Mouse (Mus musculus): ENCODE measurements around the gene Trip10. TPM values are rescaled to one million over a fixed set of nuclear protein-coding genes. Genes with fewer than 3 reads are reported as not detected.

Gene Trip10
- polyA plus RNA-seq, 1 experiment from 2014 or later, result 33.4 TPM

GRCm38 (mm10) chr17:57230728-57231125, 18.5 kb upstream of the Trip10 start:
- peaks cover 9% of the 10 kb centered on the region; the same call in 1 of the 2 replicates for H3K36me3 ChIP-seq (ENCODE audit: control insufficient read depth, insufficient read depth, low read length)
- H3K9ac ChIP-seq (replicated peaks; ENCODE audit: low read depth, low read length), result no peak overlapping the region
- H3K4me2 ChIP-seq (replicated peaks; ENCODE audit: low read depth, low read length), result no peak overlapping the region
- no peak overlapping the region for H3K4me3 ChIP-seq (ENCODE audit: low read depth, low read length)
- H3K9me3 ChIP-seq (ENCODE audit: control insufficient read depth, low read depth, low read length), result no peaks in the 10 kb centered on the region
- H3K27me3 ChIP-seq (ENCODE audit: control insufficient read depth, insufficient read depth, low read length), result no peaks in the 10 kb centered on the region
- H3K27ac ChIP-seq (ENCODE audit: low read length), result no peak overlapping the region
- ATAC-seq (ENCODE audit: insufficient number of reproducible peaks, insufficient read depth, low FRiP score, low read depth), result no peak
- H3K4me1 ChIP-seq (ENCODE audit: control insufficient read depth, insufficient read depth, low read length), result no peaks in the 10 kb centered on the region
- 42% methylated on average over 6 of the region's 6 CpGs for WGBS

- no peak overlapping the region for H3K4me3 ChIP-seq (ENCODE audit: low read depth, low read length)
- H3K9me3 ChIP-seq (ENCODE audit: control insufficient read depth, low read depth, low read length), result no peaks in the 10 kb centered on the region
- no peak overlapping the region for H3K9ac ChIP-seq (replicated peaks; ENCODE audit: low read depth, low read length)
- peaks cover 14% of the 10 kb centered on the region; the same call in 1 of the 2 replicates for H3K36me3 ChIP-seq (ENCODE audit: control insufficient read depth, insufficient read depth, low read length)
- no peak overlapping the region for H3K4me2 ChIP-seq (replicated peaks; ENCODE audit: low read depth, low read length)
- H3K27ac ChIP-seq (ENCODE audit: low read length), result no peak overlapping the region
- no peaks in the 10 kb centered on the region for H3K4me1 ChIP-seq (ENCODE audit: control insufficient read depth, insufficient read depth, low read length)
- H3K27me3 ChIP-seq (ENCODE audit: control insufficient read depth, insufficient read depth, low read length), result no peaks in the 10 kb centered on the region
- no peak; the same call in 1 of the 2 replicates for ATAC-seq (ENCODE audit: insufficient number of reproducible peaks, insufficient read depth, low FRiP score, low read depth)
These were observed 17.9 kb upstream of the Trip10 start for GRCm38 (mm10) chr17:57231321-57231771.

GRCm38 (mm10) chr17:57232200-57232599, 17.1 kb upstream of the Trip10 start:
- Histone ChIP-seq H3K36me3 (ENCODE audit: control insufficient read depth, insufficient read depth, low read length) (peaks cover 19% of the 10 kb centered on the region), H3K27ac (ENCODE audit: low read length) (no peak overlapping the region), H3K9me3 (ENCODE audit: control insufficient read depth, low read depth, low read length) (no peaks in the 10 kb centered on the region), H3K9ac (replicated peaks; ENCODE audit: low read depth, low read length) (no peak overlapping the region), H3K4me1 (ENCODE audit: control insufficient read depth, insufficient read depth, low read length) (no peaks in the 10 kb centered on the region), H3K27me3 (ENCODE audit: control insufficient read depth, insufficient read depth, low read length) (no peaks in the 10 kb centered on the region), H3K4me2 (replicated peaks; ENCODE audit: low read depth, low read length) (no peak overlapping the region), H3K4me3 (ENCODE audit: low read depth, low read length) (no peak overlapping the region)
- WGBS, result 79% methylated on average over 1 of the region's 1 CpGs
- no peak for ATAC-seq (ENCODE audit: insufficient number of reproducible peaks, insufficient read depth, low FRiP score, low read depth)

- Histone ChIP-seq H3K9ac (replicated peaks; ENCODE audit: low read depth, low read length) (no peak overlapping the region), H3K27ac (ENCODE audit: low read length) (no peak overlapping the region), H3K9me3 (ENCODE audit: control insufficient read depth, low read depth, low read length) (no peaks in the 10 kb centered on the region), H3K36me3 (ENCODE audit: control insufficient read depth, insufficient read depth, low read length) (peaks cover 26% of the 10 kb centered on the region), H3K4me3 (ENCODE audit: low read depth, low read length) (no peak overlapping the region), H3K4me1 (ENCODE audit: control insufficient read depth, insufficient read depth, low read length) (no peaks in the 10 kb centered on the region), H3K27me3 (ENCODE audit: control insufficient read depth, insufficient read depth, low read length) (no peaks in the 10 kb centered on the region), H3K4me2 (replicated peaks; ENCODE audit: low read depth, low read length) (no peak overlapping the region)
- 29% methylated on average over 7 of the region's 7 CpGs for WGBS
- no peak for ATAC-seq (ENCODE audit: insufficient number of reproducible peaks, insufficient read depth, low FRiP score, low read depth)
These were observed 16.2 kb upstream of the Trip10 start for GRCm38 (mm10) chr17:57233038-57233437.

GRCm38 (mm10) chr17:57234254-57234928, 14.9 kb upstream of the Trip10 start:
- 78% methylated on average over 12 of the region's 12 CpGs for WGBS
- H3K9ac ChIP-seq (replicated peaks; ENCODE audit: low read depth, low read length), result no peak overlapping the region
- no peak for ATAC-seq (ENCODE audit: insufficient number of reproducible peaks, insufficient read depth, low FRiP score, low read depth)
- H3K36me3 ChIP-seq (ENCODE audit: control insufficient read depth, insufficient read depth, low read length), result peaks cover 26% of the 10 kb centered on the region
- no peak overlapping the region for H3K27ac ChIP-seq (ENCODE audit: low read length)
- H3K4me1 ChIP-seq (ENCODE audit: control insufficient read depth, insufficient read depth, low read length), result no peaks in the 10 kb centered on the region
- H3K27me3 ChIP-seq (ENCODE audit: control insufficient read depth, insufficient read depth, low read length), result no peaks in the 10 kb centered on the region
- no peaks in the 10 kb centered on the region for H3K9me3 ChIP-seq (ENCODE audit: control insufficient read depth, low read depth, low read length)
- H3K4me3 ChIP-seq (ENCODE audit: low read depth, low read length), result no peak overlapping the region
- no peak overlapping the region for H3K4me2 ChIP-seq (replicated peaks; ENCODE audit: low read depth, low read length)

GRCm38 (mm10) chr17:57235803-57236202, 13.5 kb upstream of the Trip10 start:
- no peaks in the 10 kb centered on the region for H3K9me3 ChIP-seq (ENCODE audit: control insufficient read depth, low read depth, low read length)
- H3K9ac ChIP-seq (replicated peaks; ENCODE audit: low read depth, low read length), result no peak overlapping the region
- no peaks in the 10 kb centered on the region for H3K4me1 ChIP-seq (ENCODE audit: control insufficient read depth, insufficient read depth, low read length)
- peaks cover 26% of the 10 kb centered on the region for H3K36me3 ChIP-seq (ENCODE audit: control insufficient read depth, insufficient read depth, low read length)
- H3K4me2 ChIP-seq (replicated peaks; ENCODE audit: low read depth, low read length), result no peak overlapping the region
- no peak overlapping the region for H3K4me3 ChIP-seq (ENCODE audit: low read depth, low read length)
- ATAC-seq (ENCODE audit: insufficient number of reproducible peaks, insufficient read depth, low FRiP score, low read depth), result no peak
- 87% methylated on average over 5 of the region's 5 CpGs for WGBS
- H3K27ac ChIP-seq (ENCODE audit: low read length), result no peak overlapping the region
- H3K27me3 ChIP-seq (ENCODE audit: control insufficient read depth, insufficient read depth, low read length), result no peaks in the 10 kb centered on the region

- H3K27ac ChIP-seq (ENCODE audit: low read length), result no peak overlapping the region
- no peaks in the 10 kb centered on the region for H3K27me3 ChIP-seq (ENCODE audit: control insufficient read depth, insufficient read depth, low read length)
- H3K9me3 ChIP-seq (ENCODE audit: control insufficient read depth, low read depth, low read length), result no peaks in the 10 kb centered on the region; the same call in 1 of the 2 replicates
- WGBS, result 92% methylated on average over 9 of the region's 9 CpGs
- no peak for ATAC-seq (ENCODE audit: insufficient number of reproducible peaks, insufficient read depth, low FRiP score, low read depth)
- no peaks in the 10 kb centered on the region for H3K4me1 ChIP-seq (ENCODE audit: control insufficient read depth, insufficient read depth, low read length)
- H3K36me3 ChIP-seq (ENCODE audit: control insufficient read depth, insufficient read depth, low read length), result peaks cover 32% of the 10 kb centered on the region
- H3K4me2 ChIP-seq (replicated peaks; ENCODE audit: low read depth, low read length), result no peak overlapping the region
- no peak overlapping the region for H3K9ac ChIP-seq (replicated peaks; ENCODE audit: low read depth, low read length)
- H3K4me3 ChIP-seq (ENCODE audit: low read depth, low read length), result no peak overlapping the region
These were observed 12.1 kb upstream of the Trip10 start for GRCm38 (mm10) chr17:57237181-57237580.

GRCm38 (mm10) chr17:57243650-57244370, 5.4 kb upstream of the Trip10 start:
- WGBS, result 70% methylated on average over 10 of the region's 10 CpGs
- H3K4me3 ChIP-seq (ENCODE audit: low read depth, low read length), result no peak overlapping the region
- ATAC-seq (ENCODE audit: insufficient number of reproducible peaks, insufficient read depth, low FRiP score, low read depth), result no peak
- H3K9me3 ChIP-seq (ENCODE audit: control insufficient read depth, low read depth, low read length), result no peaks in the 10 kb centered on the region; the same call in 1 of the 2 replicates
- no peak overlapping the region for H3K27ac ChIP-seq (ENCODE audit: low read length)
- no peaks in the 10 kb centered on the region for H3K27me3 ChIP-seq (ENCODE audit: control insufficient read depth, insufficient read depth, low read length)
- peaks cover 7% of the 10 kb centered on the region; the same call in 1 of the 2 replicates for H3K36me3 ChIP-seq (ENCODE audit: control insufficient read depth, insufficient read depth, low read length)
- H3K4me2 ChIP-seq (replicated peaks; ENCODE audit: low read depth, low read length), result no peak overlapping the region
- peaks cover 13% of the 10 kb centered on the region for H3K4me1 ChIP-seq (ENCODE audit: control insufficient read depth, insufficient read depth, low read length)
- no peak overlapping the region for H3K9ac ChIP-seq (replicated peaks; ENCODE audit: low read depth, low read length)

All from stomach, embryonic 14.5 days (tissue).